Mouse (Mus musculus) hematopoietic stem cell, adult 5-6 weeks (primary cell): ENCODE data around the gene Tmem164. TPM values are rescaled to one million over a fixed set of nuclear protein-coding genes. Genes with fewer than 3 reads are reported as not detected.
A peak's percentile ranks its signal among the peaks of the same experiment; 100 is the strongest.

Experiments used
- ATAC-seq, 2 experiments: fragments of 125-278 bp in 1 of 2; replicated peaks in 1 of 2; 2 replicates each; pipeline ENCODE4 v1.8.0; 2016 to 2017; ENCODE audit warnings: inconsistent platforms in 2 of 2, mild to moderate bottlenecking in 2 of 2, moderate number of reproducible peaks in 2 of 2, low read depth in 1 of 2, moderate TSS enrichment in 1 of 2; ENCODE audit not compliant: low FRiP score in 2 of 2, poor library complexity in 2 of 2, severe bottlenecking in 2 of 2, insufficient read depth in 1 of 2, low TSS enrichment in 1 of 2
- total RNA-seq: library from RNA; stranded (forward); fragments of 172-1452, 232-1000 nt; gene quantifications from 2 replicates; pipeline ENCODE4 v1.2.3, GENCODE M21; 2017

Tmem164 gene
- total RNA-seq, 1 experiment from 2014 or later: 48.8 TPM

DNA sequence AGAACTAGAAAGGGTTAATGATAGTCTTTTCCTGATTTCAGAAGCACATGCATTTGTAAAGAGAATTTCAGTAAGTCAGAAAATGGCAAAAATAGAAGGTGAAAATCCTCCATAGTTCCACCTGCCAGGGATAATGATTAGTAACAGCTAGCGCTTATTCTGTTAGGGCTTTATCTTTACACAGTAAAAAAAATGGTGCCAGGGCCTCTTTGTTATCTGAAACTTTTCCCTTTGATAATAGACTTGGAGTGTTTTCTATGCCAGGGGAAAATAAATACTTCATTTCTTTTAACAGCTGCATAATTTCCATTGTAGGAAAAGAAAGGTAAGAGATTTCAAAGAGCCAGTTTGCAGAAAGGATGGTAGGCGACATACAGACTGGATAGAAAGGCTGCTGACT is 43.0 kb downstream of the Tmem164 start:
- ATAC-seq: no peak

- no peak for ATAC-seq
Observed at GRCm38 (mm10) chrX:142725571-142725970, 44.4 kb downstream of the Tmem164 start.

GRCm38 (mm10) chrX:142726311-142726710 is 45.1 kb downstream of the Tmem164 start:
- ATAC-seq: no peak

DNA sequence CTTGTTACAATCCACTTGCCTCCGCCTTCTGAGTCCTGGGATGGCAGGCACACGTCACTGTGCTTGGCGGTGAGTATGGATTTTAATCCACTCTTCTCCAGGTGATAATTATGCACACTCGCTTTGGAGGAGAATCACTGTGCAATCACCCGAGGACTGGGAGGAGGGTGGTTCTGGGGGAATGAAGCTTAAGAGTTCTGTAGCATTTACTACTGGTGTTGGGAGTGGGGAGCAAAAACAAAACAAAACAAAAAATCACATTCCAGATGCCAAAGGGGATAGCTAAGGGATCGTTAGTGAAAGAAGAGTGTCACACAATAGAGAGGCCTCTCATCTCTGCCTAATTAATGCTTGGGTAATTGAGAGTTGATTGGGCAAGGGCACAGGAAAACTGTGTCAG is 46.6 kb downstream of the Tmem164 start:
- ATAC-seq: no peak

DNA sequence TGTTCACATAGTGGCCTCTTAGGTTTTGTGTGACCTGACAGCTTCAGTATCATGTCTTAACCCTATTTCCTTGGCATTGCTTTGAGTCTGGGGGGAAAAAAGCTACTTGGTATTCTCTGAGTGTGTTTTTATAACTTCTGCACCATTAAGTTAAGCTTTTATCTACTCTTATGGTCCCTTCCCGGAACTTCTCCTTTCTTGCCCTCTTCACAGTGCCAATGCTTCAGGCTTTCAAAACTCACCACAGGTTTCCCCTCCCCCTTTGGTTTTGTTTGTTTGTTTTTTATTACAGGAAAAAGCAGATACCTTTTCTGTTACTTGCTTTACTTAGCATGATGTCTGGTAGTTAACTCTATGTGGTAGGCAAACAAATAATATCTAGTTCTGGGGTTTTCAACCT is 47.8 kb downstream of the Tmem164 start:
- no peak; a peak in 1 of 4 replicates for ATAC-seq

DNA sequence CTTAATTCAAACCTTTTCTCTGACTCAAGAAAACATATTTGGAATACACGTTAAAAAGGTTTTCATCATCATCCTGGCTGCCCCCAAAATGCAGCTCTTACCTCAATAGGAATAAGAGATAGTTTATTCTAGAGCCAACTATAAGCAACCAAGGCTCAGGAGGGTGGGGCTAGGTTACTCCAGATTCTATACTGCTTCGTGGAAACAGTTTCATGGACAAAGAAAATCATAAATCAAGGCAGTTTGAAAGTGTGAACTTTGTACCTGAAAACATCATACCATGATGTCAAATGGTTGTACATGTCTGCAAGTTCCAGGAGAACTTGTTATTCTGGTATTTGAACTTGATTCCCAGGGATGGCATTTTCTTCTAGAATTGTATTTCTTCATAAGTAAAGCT is 48.3 kb downstream of the Tmem164 start:
- ATAC-seq: no peak

GRCm38 (mm10) chrX:142737099-142737498 is 55.9 kb downstream of the Tmem164 start:
- peak; percentile 72 to 88 for ATAC-seq

GRCm38 (mm10) chrX:142737719-142738118 is 56.5 kb downstream of the Tmem164 start:
- peak; percentile 38 to 62; a peak in 2 of 4 replicates for ATAC-seq

DNA sequence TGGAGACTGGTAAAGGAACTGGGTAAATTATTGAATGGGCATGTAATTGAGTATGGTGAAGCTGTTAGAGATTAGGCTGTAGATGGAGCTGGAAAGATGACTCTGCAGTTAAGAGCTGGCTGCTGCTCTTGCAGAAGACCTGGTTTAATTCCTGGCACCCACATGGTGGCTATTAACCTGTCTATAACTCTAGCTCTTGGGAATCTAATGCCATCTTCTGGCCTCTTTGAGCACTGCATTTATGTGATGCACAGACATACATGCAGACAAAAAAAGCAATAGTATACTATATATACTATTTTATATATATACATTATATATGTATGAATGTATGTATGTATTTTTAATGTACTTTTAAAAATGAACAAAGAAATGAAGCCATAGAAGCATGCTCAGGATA is 66.2 kb downstream of the Tmem164 start:
- ATAC-seq: no peak

DNA sequence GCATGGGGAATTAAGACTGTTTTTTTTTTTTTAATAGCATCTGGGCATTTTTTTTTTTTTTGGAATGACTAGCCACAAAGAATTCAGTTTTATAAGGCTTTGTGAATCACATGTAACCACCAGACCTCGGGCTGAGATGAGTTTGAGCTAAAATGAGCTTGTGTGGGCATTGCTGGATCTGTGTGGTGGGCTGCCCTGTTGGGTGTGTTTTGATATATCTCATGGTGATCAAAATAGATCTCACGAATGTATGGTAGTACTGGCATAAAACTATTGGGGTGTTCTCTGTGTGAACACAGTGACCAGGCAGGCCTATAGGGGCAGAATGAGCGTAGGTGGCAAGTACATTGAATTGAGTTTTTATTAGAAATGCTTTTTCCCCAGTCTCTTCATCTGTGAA is 67.4 kb downstream of the Tmem164 start:
- no peak for ATAC-seq

DNA sequence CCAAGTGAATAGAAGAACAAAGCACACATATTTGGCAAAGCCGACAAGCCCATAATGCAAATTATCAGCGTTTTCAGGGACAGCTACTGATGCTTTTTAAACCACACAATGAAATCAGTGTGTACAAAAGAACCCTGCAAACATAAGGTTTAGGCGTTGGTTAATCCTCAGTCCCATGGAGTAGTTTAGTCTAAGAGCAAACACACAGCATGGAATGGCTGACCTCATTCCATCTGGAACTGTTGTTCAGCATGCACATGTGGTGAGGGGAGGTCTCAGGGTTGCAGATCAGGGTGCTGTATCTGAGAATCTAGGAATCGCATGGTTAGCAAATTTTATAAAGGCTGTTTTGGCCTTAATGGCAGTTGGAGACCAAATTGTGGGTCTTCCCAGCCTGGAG is 69.6 kb downstream of the Tmem164 start:
- ATAC-seq: no peak

DNA sequence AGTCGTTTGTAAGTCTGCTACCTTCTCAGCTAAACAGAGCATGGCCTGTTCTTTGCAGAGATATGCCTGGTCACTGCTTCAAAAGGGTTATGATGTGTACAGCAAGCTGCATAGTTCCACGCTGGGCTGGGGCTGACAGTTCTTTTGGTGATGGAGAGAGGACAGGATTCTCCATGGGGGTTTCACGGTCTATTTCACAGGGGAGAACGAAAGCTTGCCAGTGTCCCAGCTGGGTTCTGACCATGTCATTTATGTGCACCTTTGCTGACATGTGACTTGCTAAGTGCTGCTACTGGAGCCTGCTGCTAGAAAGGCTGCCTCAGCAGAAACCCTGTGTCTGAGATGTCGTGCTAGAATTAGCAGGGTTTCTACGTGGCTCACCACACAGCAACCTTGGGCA is 74.3 kb downstream of the Tmem164 start:
- no peak for ATAC-seq

- no peak for ATAC-seq
Observed at GRCm38 (mm10) chrX:142760415-142760814, 79.2 kb downstream of the Tmem164 start.

DNA sequence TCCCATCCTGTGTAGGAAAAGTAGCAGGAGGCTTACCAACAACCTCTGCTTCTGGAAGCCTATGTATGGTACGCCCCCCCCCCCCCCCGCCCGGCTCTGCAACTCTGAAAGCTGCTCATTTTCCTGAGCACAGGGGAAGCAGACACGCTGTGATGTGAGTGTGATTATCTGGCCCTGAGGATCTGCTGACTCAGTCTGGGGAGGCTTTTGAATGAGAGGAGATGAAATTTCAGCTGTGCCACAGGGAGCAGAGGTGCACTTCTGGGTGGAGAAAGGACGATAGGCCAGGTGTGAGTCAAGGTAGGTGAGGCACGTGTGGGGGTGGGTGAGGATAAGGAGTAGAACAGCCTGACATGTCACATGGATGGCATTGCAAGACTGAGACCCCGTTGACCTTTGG is 82.1 kb downstream of the Tmem164 start:
- ATAC-seq: no peak

DNA sequence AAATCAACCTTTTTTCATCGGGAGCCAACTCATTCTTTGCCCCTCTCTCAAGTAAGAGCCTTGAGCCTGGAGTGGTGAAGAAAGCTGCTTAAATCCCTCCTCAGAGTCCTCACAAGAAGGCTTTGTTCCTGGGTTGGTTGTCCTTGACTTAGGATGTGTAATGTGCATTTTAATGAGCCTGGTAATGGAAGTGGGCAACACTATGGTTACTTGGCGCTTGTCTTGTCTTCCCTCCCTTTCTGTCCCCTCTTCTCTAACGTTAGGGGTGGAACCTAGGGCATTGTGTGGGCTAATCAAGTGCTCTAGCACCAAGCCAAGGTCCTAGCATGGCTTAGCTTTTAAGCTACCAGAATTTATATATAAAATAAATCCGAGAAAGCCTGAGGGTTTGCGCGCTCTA is 88.5 kb downstream of the Tmem164 start:
- no peak for ATAC-seq

GRCm38 (mm10) chrX:142773658-142774057 is 92.5 kb downstream of the Tmem164 start:
- no peak for ATAC-seq

- ATAC-seq: no peak
Observed at GRCm38 (mm10) chrX:142776131-142776530, 94.9 kb downstream of the Tmem164 start.

- peak; percentile 72 to 85; a peak in 3 of 4 replicates for ATAC-seq
Observed at GRCm38 (mm10) chrX:142778638-142779037, 97.4 kb downstream of the Tmem164 start.

GRCm38 (mm10) chrX:142786160-142787052 is 105.2 kb downstream of the Tmem164 start:
- no peak for ATAC-seq
